Mouse (Mus musculus): Measurements from ENCODE around the gene Cilp2. TPM values are rescaled to one million over a fixed set of nuclear protein-coding genes. Genes with fewer than 3 reads are reported as not detected.

The Cilp2 gene
- polyA plus RNA-seq, 1 experiment from 2014 or later, result 6.6 TPM

DNA sequence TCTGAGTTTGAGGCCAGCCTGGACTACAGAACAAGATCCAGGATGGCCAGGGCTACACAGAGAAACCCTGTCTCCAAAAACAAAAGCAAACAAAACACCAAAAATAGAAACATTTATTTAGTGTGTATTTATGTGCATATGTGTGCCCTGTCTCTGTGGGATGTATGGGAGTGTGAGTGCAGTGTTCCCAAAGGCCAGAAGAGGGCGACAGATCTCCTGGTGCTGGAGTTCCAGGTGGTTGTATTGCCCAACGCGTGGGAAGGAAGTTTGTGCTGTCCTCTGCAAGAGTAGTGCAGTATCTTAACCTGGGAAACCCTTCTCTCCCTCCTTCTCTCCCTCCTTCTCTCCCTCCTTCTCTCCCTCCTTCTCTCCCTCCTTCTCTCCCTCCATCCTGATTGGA is 37.6 kb downstream of the Cilp2 start:
- no peak for ATAC-seq
- H3K4me1 ChIP-seq (ENCODE audit: control insufficient read depth, insufficient read depth, low read depth, low read length), result no peaks in the 10 kb centered on the region
- 51% methylated on average over 3 of the region's 3 CpGs for WGBS
- H3K36me3 ChIP-seq (ENCODE audit: control insufficient read depth, insufficient read depth, low read length), result no peaks in the 10 kb centered on the region
- no peaks in the 10 kb centered on the region for H3K9me3 ChIP-seq (ENCODE audit: control insufficient read depth, low read length)
- H3K9ac ChIP-seq (ENCODE audit: low read depth, low read length), result no peak overlapping the region
- H3K4me3 ChIP-seq (ENCODE audit: low read length), result no peak overlapping the region
- H3K4me2 ChIP-seq (ENCODE audit: low read length), result no peak overlapping the region
- no peaks in the 10 kb centered on the region for H3K27me3 ChIP-seq (replicated peaks; ENCODE audit: control insufficient read depth, insufficient read depth, low read length)
- H3K27ac ChIP-seq (ENCODE audit: low read depth, low read length), result no peak overlapping the region

DNA sequence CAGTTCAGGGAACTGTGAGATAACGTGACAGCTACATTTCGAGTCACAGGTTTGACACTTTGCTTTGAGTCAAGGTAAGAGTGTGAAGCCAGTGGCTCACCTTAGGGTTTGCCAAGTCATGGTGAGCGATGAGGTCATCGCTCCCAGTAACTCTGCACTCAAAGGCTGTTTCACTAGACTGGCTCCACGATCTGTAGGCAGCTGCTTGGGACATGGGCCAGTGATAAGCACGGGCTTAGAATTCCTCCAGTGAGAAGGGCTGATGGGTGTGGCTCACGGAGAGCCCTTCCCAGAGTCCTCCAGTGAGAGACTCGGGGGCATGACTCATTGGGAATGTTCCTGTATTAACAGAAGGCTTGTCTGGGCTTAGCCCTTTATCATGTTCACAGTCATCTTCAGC is 38.5 kb downstream of the Cilp2 start:
- no peak for ATAC-seq
- no peak overlapping the region for H3K27ac ChIP-seq (ENCODE audit: low read depth, low read length)
- no peaks in the 10 kb centered on the region for H3K4me1 ChIP-seq (ENCODE audit: control insufficient read depth, insufficient read depth, low read depth, low read length)
- H3K4me2 ChIP-seq (ENCODE audit: low read length), result no peak overlapping the region
- WGBS, result 90% methylated on average over 8 of the region's 8 CpGs
- no peaks in the 10 kb centered on the region for H3K27me3 ChIP-seq (replicated peaks; ENCODE audit: control insufficient read depth, insufficient read depth, low read length)
- no peaks in the 10 kb centered on the region for H3K36me3 ChIP-seq (ENCODE audit: control insufficient read depth, insufficient read depth, low read length)
- no peak overlapping the region for H3K4me3 ChIP-seq (ENCODE audit: low read length)
- H3K9me3 ChIP-seq (ENCODE audit: control insufficient read depth, low read length), result no peaks in the 10 kb centered on the region
- H3K9ac ChIP-seq (ENCODE audit: low read depth, low read length), result no peak overlapping the region

DNA sequence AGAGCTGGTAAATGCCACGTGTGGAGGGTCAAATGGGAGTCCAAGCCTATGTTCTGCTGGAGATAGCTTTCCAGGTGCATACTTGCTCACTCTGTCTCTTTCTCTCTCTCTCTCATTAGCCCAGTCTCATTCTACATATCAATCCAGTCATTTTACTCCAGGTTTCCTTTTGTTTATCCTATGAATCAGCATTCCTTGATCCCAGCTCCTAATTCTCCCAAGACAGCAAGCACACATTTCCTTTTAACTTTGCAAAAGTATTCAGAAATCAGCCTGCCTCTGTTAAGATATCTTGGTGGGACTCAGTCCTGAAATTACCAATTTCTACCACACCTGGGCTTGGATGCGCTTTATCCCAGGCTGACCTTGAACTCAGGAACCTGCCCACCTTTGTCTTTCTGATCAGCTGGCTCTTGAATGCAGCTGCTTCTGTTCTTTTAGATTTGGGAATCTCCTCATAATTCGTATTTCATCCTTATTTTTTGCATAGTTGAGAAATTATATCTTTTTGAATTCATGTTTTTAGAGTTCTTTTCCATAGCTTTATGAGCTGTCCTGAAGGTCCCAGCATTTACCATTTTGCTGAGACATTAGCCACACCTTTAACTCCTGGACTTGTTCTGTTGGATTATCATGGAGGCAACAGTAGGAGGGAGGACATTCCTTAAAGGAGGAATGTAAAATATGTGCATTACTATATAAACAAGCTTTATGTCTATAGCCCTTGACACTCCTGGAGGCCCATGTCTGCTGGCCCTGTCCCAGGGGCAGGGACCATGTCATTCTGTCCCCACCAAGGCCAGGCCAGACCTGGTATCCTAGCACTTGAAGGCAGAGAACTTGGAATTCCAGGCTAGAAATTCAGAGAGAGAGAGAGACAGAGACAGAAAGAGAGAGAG is 40.1 kb downstream of the Cilp2 start:
- H3K9me3 ChIP-seq (ENCODE audit: control insufficient read depth, low read length), result no peaks in the 10 kb centered on the region
- WGBS, result 77% methylated on average over 3 of the region's 3 CpGs
- no peak overlapping the region for H3K4me3 ChIP-seq (ENCODE audit: low read length)
- H3K27me3 ChIP-seq (replicated peaks; ENCODE audit: control insufficient read depth, insufficient read depth, low read length), result no peaks in the 10 kb centered on the region
- H3K36me3 ChIP-seq (ENCODE audit: control insufficient read depth, insufficient read depth, low read length), result no peaks in the 10 kb centered on the region
- H3K27ac ChIP-seq (ENCODE audit: low read depth, low read length), result no peak overlapping the region
- ATAC-seq, result no peak
- no peaks in the 10 kb centered on the region for H3K4me1 ChIP-seq (ENCODE audit: control insufficient read depth, insufficient read depth, low read depth, low read length)
- H3K9ac ChIP-seq (ENCODE audit: low read depth, low read length), result no peak overlapping the region
- no peak overlapping the region for H3K4me2 ChIP-seq (ENCODE audit: low read length)

DNA sequence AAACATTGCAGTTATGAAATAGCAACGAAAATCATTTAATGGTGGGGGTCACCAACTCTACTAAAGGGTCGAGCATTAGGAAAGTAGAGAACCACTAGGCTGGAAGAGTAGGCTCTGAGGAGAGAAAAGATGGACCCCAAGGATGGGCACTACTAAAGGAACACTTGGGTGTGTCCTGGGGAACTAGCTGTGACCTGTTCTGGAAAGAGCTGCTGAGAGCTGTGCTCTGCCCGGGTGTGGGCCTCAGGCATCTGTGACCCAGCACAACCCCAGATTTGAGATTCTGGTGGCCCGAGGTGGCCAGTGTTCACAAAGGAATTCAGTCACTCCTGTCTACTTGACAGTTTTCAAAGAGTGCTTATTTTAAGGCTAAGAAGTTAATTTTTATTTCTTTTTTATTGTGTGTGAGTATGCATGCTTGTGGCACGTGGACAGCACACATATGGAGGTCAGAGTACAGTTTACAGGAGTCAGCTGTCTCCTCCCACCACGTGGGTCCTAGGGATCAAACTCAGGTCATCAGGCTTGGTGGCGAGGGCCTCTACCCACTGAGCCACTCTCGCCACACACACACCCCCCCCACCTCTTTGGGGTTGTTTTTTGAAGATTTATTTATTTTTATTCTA is 50.3 kb downstream of the Cilp2 start:
- ATAC-seq, result no peak
- Histone ChIP-seq H3K4me2 (ENCODE audit: low read length) (no peak overlapping the region), H3K9me3 (ENCODE audit: control insufficient read depth, low read length) (no peaks in the 10 kb centered on the region), H3K9ac (ENCODE audit: low read depth, low read length) (no peak overlapping the region), H3K36me3 (ENCODE audit: control insufficient read depth, insufficient read depth, low read length) (no peaks in the 10 kb centered on the region), H3K4me1 (ENCODE audit: control insufficient read depth, insufficient read depth, low read depth, low read length) (peaks cover 7% of the 10 kb centered on the region; the same call in 1 of the 2 replicates), H3K4me3 (ENCODE audit: low read length) (no peak overlapping the region), H3K27ac (ENCODE audit: low read depth, low read length) (no peak overlapping the region), H3K27me3 (replicated peaks; ENCODE audit: control insufficient read depth, insufficient read depth, low read length) (no peaks in the 10 kb centered on the region)
- WGBS, result 84% methylated on average over 8 of the region's 8 CpGs

DNA sequence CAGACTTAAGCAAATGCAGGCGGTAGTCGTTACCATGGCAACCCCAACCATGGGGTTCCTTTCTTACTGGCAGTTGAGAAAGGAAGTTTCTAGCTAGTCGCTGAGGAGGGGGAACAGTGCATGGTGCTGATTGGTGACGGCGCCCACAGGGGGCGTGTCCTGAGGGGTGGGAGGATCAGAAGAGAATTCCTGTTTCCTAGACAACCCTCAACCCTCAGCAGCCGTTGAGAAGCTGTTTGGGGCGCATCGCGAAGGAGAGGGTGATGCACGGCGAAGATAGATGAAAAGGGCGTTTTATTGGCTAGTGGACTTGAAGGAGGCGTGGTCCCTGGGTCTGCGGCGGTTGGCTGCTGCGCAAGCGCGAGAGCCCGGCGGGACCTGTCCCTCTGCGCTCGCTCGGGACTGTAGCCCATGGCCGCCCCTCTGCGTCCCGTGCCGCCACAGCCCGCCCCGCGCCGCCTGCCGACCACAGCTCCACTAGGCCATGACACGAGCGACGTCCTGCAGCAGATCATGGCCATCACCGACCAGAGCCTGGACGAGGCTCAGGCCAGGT is 55.1 kb downstream of the Cilp2 start, which contains the start of gene Pbx4:
Pbx4 (plus strand) TSS at position 194 of the 556 bp plus-strand sequence.
- no peaks in the 10 kb centered on the region for H3K9me3 ChIP-seq (ENCODE audit: control insufficient read depth, low read length)

More for the DNA sequence above, 55.1 kb downstream of the Cilp2 start, which contains the start of gene Pbx4:
- Histone ChIP-seq H3K36me3 (ENCODE audit: control insufficient read depth, insufficient read depth, low read length) (no peaks in the 10 kb centered on the region), H3K4me3 (ENCODE audit: low read length) (peak within 1 kb of the TSS; percentile 73), H3K27me3 (replicated peaks; ENCODE audit: control insufficient read depth, insufficient read depth, low read length) (no peaks in the 10 kb centered on the region), H3K4me2 (ENCODE audit: low read length) (peak within 1 kb of the TSS; percentile 84), H3K27ac (ENCODE audit: low read depth, low read length) (peak within 1 kb of the TSS; percentile 89), H3K9ac (ENCODE audit: low read depth, low read length) (peak within 1 kb of the TSS; percentile 81), H3K4me1 (ENCODE audit: control insufficient read depth, insufficient read depth, low read depth, low read length) (peaks cover 11% of the 10 kb centered on the region; the same call in 1 of the 2 replicates)
- ATAC-seq, result peak; percentile 99
- WGBS, result 0% methylated on average over 35 of the region's 38 CpGs

Other genes starting within 250 kb of the Cilp2 start
- 2.1 and 2.3 TPM in 2 replicates for gene Zfp964, start 233.2 kb downstream of the Cilp2 start, polyA plus RNA-seq (2015; fragmentation: Nextera tagmentation; extraction: Ambion mirVana)
- gene Zfp869, start 177.0 kb downstream of the Cilp2 start, polyA plus RNA-seq (2015; fragmentation: Nextera tagmentation; extraction: Ambion mirVana), result 24.2 and 26.7 TPM in 2 replicates
- gene Zfp963, start 137.7 kb downstream of the Cilp2 start, polyA plus RNA-seq (2015; fragmentation: Nextera tagmentation; extraction: Ambion mirVana), result 6.5 and 8.6 TPM in 2 replicates
- 0.64 TPM in 1 of 2 replicates, not detected in the other for gene Gm20422, start 112.8 kb downstream of the Cilp2 start, polyA plus RNA-seq (2015; fragmentation: Nextera tagmentation; extraction: Ambion mirVana)
- gene Atp13a1, start 96.5 kb downstream of the Cilp2 start, polyA plus RNA-seq (2015; fragmentation: Nextera tagmentation; extraction: Ambion mirVana), result 50.1 and 56.4 TPM in 2 replicates
- gene Zfp866, start 96.5 kb downstream of the Cilp2 start, polyA plus RNA-seq (2015; fragmentation: Nextera tagmentation; extraction: Ambion mirVana), result 32.8 and 37.0 TPM in 2 replicates
- gene Gmip, start 79.0 kb downstream of the Cilp2 start, polyA plus RNA-seq (2015; fragmentation: Nextera tagmentation; extraction: Ambion mirVana), result 32.2 and 34.5 TPM in 2 replicates
- gene Lpar2, start 65.3 kb downstream of the Cilp2 start, polyA plus RNA-seq (2015; fragmentation: Nextera tagmentation; extraction: Ambion mirVana), result 0.54 and 0.91 TPM in 2 replicates
- 60.5 TPM in 2 replicates for gene Pbx4, start 55.2 kb downstream of the Cilp2 start, polyA plus RNA-seq (2015; fragmentation: Nextera tagmentation; extraction: Ambion mirVana)
- 3.5 and 3.7 TPM in 2 replicates for gene Tssk6, start 14.5 kb upstream of the Cilp2 start, polyA plus RNA-seq (2015; fragmentation: Nextera tagmentation; extraction: Ambion mirVana)
- 191 and 216 TPM in 2 replicates for gene Ndufa13, start 14.9 kb upstream of the Cilp2 start, polyA plus RNA-seq (2015; fragmentation: Nextera tagmentation; extraction: Ambion mirVana)
- gene Yjefn3, start 15.0 kb upstream of the Cilp2 start, polyA plus RNA-seq (2015; fragmentation: Nextera tagmentation; extraction: Ambion mirVana), result 13.6 and 14.3 TPM in 2 replicates
- 13.9 and 19.7 TPM in 2 replicates for gene Gatad2a, start 108.7 kb upstream of the Cilp2 start, polyA plus RNA-seq (2015; fragmentation: Nextera tagmentation; extraction: Ambion mirVana)
- 61.5 and 71.2 TPM in 2 replicates for gene Mau2, start 155.0 kb upstream of the Cilp2 start, polyA plus RNA-seq (2015; fragmentation: Nextera tagmentation; extraction: Ambion mirVana)
- 54.4 and 55.8 TPM in 2 replicates for gene Sugp1, start 155.1 kb upstream of the Cilp2 start, polyA plus RNA-seq (2015; fragmentation: Nextera tagmentation; extraction: Ambion mirVana)
- gene Tm6sf2, start 185.2 kb upstream of the Cilp2 start, polyA plus RNA-seq (2015; fragmentation: Nextera tagmentation; extraction: Ambion mirVana), result 1.2 and 1.4 TPM in 2 replicates
- 1.2 and 1.3 TPM in 2 replicates for gene Hapln4, start 195.8 kb upstream of the Cilp2 start, polyA plus RNA-seq (2015; fragmentation: Nextera tagmentation; extraction: Ambion mirVana)
- 178 and 200 TPM in 2 replicates for gene Ncan, start 233.2 kb upstream of the Cilp2 start, polyA plus RNA-seq (2015; fragmentation: Nextera tagmentation; extraction: Ambion mirVana)
- 46.7 and 51.6 TPM in 2 replicates for gene Nr2c2ap, start 243.6 kb upstream of the Cilp2 start, polyA plus RNA-seq (2015; fragmentation: Nextera tagmentation; extraction: Ambion mirVana)